Mouse (Mus musculus) midbrain, embryonic 16.5 days (tissue): ENCODE results near the gene Cyp1a1. TPM values are rescaled to one million over a fixed set of nuclear protein-coding genes. Genes with fewer than 3 reads are reported as not detected.

Experiments
- polyA plus RNA-seq: library from polyadenylated mRNA; unstranded; fragments of >200 nt; fragmentation: Nextera tagmentation; extraction: Ambion mirVana; gene quantifications from 2 replicates; pipeline ENCODE4 v1.2.1, GENCODE M21; 2015

The Cyp1a1 gene
- polyA plus RNA-seq, 1 experiment from 2014 or later: 0.06 TPM

Other genes with a start within 250 kb of the Cyp1a1 start
- 24.0 and 25.5 TPM in 2 replicates for gene Ppcdc, start 247.8 kb upstream of the Cyp1a1 start, polyA plus RNA-seq
- 168 and 191 TPM in 2 replicates for gene Scamp5, start 219.9 kb upstream of the Cyp1a1 start, polyA plus RNA-seq
- gene Rpp25, start 183.9 kb upstream of the Cyp1a1 start, polyA plus RNA-seq: 24.7 and 30.0 TPM in 2 replicates
- 818 and 833 TPM in 2 replicates for gene Cox5a, start 166.7 kb upstream of the Cyp1a1 start, polyA plus RNA-seq
- gene Fam219b, start 150.4 kb upstream of the Cyp1a1 start, polyA plus RNA-seq: 23.2 and 24.2 TPM in 2 replicates
- gene Mpi, start 135.2 kb upstream of the Cyp1a1 start, polyA plus RNA-seq: 75.4 and 77.6 TPM in 2 replicates
- gene Scamp2, start 127.0 kb upstream of the Cyp1a1 start, polyA plus RNA-seq: 44.1 and 44.2 TPM in 2 replicates
- 29.5 and 38.3 TPM in 2 replicates for gene Ulk3, start 98.5 kb upstream of the Cyp1a1 start, polyA plus RNA-seq
- gene Cplx3, start 81.6 kb upstream of the Cyp1a1 start, polyA plus RNA-seq: 0.46 and 1.3 TPM in 2 replicates
- not detected in 2 replicates for gene Lman1l, start 67.2 kb upstream of the Cyp1a1 start, polyA plus RNA-seq
- gene Csk, start 34.3 kb upstream of the Cyp1a1 start, polyA plus RNA-seq: 38.2 and 39.2 TPM in 2 replicates
- not detected in 2 replicates for gene Cyp1a2, start 4.2 kb upstream of the Cyp1a1 start, polyA plus RNA-seq
- 31.8 and 34.7 TPM in 2 replicates for gene Edc3, start 20.6 kb downstream of the Cyp1a1 start, polyA plus RNA-seq
- gene Clk3, start 77.9 kb downstream of the Cyp1a1 start, polyA plus RNA-seq: 58.8 and 62.9 TPM in 2 replicates
- 6.6 and 9.1 TPM in 2 replicates for gene Arid3b, start 148.9 kb downstream of the Cyp1a1 start, polyA plus RNA-seq
- gene Ubl7, start 223.1 kb downstream of the Cyp1a1 start, polyA plus RNA-seq: 173 and 176 TPM in 2 replicates